Mouse (Mus musculus) spleen, postnatal 14 days (tissue): ENCODE results near the gene Gpx7.

Experiments
- DNase-seq, 2 experiments: peaks; one replicate each; pipeline ENCODE4 v3.0.0; 2021 to 2022; ENCODE audit warnings: low spot score in 2 of 2

The Gpx7 gene

GRCm38 (mm10) chr4:108406861-108407401 lies at the start of gene Gpx7:
Gene Gpx7, minus strand, starts transcription at chr4:108406961.
- no peak for DNase-seq

- no peak for DNase-seq
Observed at GRCm38 (mm10) chr4:108456028-108456427, 49.3 kb upstream of the Gpx7 start.

GRCm38 (mm10) chr4:108448091-108448490 lies 41.3 kb upstream of the Gpx7 start:
- no peak for DNase-seq

GRCm38 (mm10) chr4:108438082-108438840 lies 31.5 kb upstream of the Gpx7 start:
- DNase-seq, result no peak

- no peak for DNase-seq
Observed at GRCm38 (mm10) chr4:108436225-108436624, 29.5 kb upstream of the Gpx7 start.

GRCm38 (mm10) chr4:108435646-108436045 lies 28.9 kb upstream of the Gpx7 start:
- DNase-seq, result no peak

- DNase-seq, result no peak
Observed at GRCm38 (mm10) chr4:108434781-108435180, 28.0 kb upstream of the Gpx7 start.

GRCm38 (mm10) chr4:108434221-108434620 lies 27.5 kb upstream of the Gpx7 start:
- DNase-seq, result no peak

GRCm38 (mm10) chr4:108433341-108433740 lies 26.6 kb upstream of the Gpx7 start:
- DNase-seq, result no peak

GRCm38 (mm10) chr4:108431561-108431936 lies 24.8 kb upstream of the Gpx7 start:
- no peak for DNase-seq

GRCm38 (mm10) chr4:108430656-108431560 lies 24.1 kb upstream of the Gpx7 start:
- DNase-seq, result no peak

GRCm38 (mm10) chr4:108428341-108428721 lies 21.6 kb upstream of the Gpx7 start:
- DNase-seq, result no peak

GRCm38 (mm10) chr4:108427719-108428340 lies 21.1 kb upstream of the Gpx7 start:
- no peak for DNase-seq

GRCm38 (mm10) chr4:108424587-108424986 lies 17.8 kb upstream of the Gpx7 start:
- DNase-seq, result no peak

GRCm38 (mm10) chr4:108407621-108408020 lies 860 bp upstream of the Gpx7 start:
- no peak for DNase-seq

GRCm38 (mm10) chr4:108406138-108406860 lies 462 bp downstream of the Gpx7 start:
- no peak for DNase-seq

GRCm38 (mm10) chr4:108405766-108406137 lies 1.0 kb downstream of the Gpx7 start:
- DNase-seq, result no peak

GRCm38 (mm10) chr4:108403861-108404635 lies 2.7 kb downstream of the Gpx7 start:
- DNase-seq, result no peak

GRCm38 (mm10) chr4:108400395-108400794 lies 6.4 kb downstream of the Gpx7 start:
- no peak for DNase-seq

- no peak for DNase-seq
Observed at GRCm38 (mm10) chr4:108394236-108394635, 12.5 kb downstream of the Gpx7 start.

GRCm38 (mm10) chr4:108392558-108392957 lies 14.2 kb downstream of the Gpx7 start:
- DNase-seq, result no peak
